Mouse (Mus musculus): ENCODE measurements around the gene Wasf2. TPM values are rescaled to one million over a fixed set of nuclear protein-coding genes. Genes with fewer than 3 reads are reported as not detected.

Gene Wasf2
- total and polyA plus RNA-seq, 3 experiments = 14.9 to 59.5 (median 21.7) TPM

- Histone ChIP-seq H3K4me2 (ENCODE audit: insufficient read depth, low read depth, poor library complexity, severe bottlenecking) (no peak overlapping the region), H3K27me3 (replicated peaks) (no peaks in the 10 kb centered on the region), H3K9me3 (replicated peaks; ENCODE audit: low read length) (no peaks in the 10 kb centered on the region), H3K9ac (ENCODE audit: insufficient read depth, low read depth) (peak overlapping the region; percentile 17; the same call in 1 of the 2 replicates), H3K4me1 (ENCODE audit: control insufficient read depth in 1 of 2, insufficient read depth in 2 of 2) (peaks cover 5 to 47% of the 10 kb centered on the region in 2 experiments), H3K27ac (ENCODE audit: insufficient read depth, low read depth) (no peak overlapping the region), H3K4me3 (replicated peaks in 1 of 3; ENCODE audit: low read depth in 2 of 3, low read length in 2 of 3, poor library complexity in 1 of 3) (no peak overlapping the region), H3K36me3 (replicated peaks in 1 of 2; ENCODE audit: control insufficient read depth in 1 of 2, insufficient read depth in 1 of 2, low read length in 1 of 2) (no peaks in the 10 kb centered on the region), H3K79me2 (replicated peaks; ENCODE audit: control insufficient read depth, extremely low read depth, insufficient read depth, poor library complexity, severe bottlenecking) (no peaks in the 10 kb centered on the region)
- TF ChIP-seq ZNF384 (IDR thresholded peaks at IDR 0.05; ENCODE audit: low read depth, low read length) (peak; percentile 40; the same call in 1 of the 2 replicates), SIN3A (IDR thresholded peaks at IDR 0.05; ENCODE audit: low read length) (no peak), TCF12 (IDR thresholded peaks at IDR 0.05; ENCODE audit: low read depth, low read length) (0 out of 2 replicates have a peak, but pooled peaks have one; percentile 21), IRF4 (IDR thresholded peaks at IDR 0.05; ENCODE audit: low read depth, low read length) (0 out of 2 replicates have a peak, but pooled peaks have one; percentile 37), ZMIZ1 (IDR thresholded peaks at IDR 0.05; ENCODE audit: low read depth, low read length) (no peak), ELF1 (IDR thresholded peaks at IDR 0.05; ENCODE audit: low read depth, low read length) (peak; percentile 28; the same call in 1 of the 2 replicates)
- peak; percentile 61 for DNase-seq (ENCODE audit: extremely low read depth)
- dilution Hi-C loops (cut with MboI; ENCODE audit: extremely low pct_ligation_motif_present, extremely low pct_unique_long_range_greater_than_20kb, low sequenced_read_pairs) = no loop called here
- in situ Hi-C loops (cut with MboI; ENCODE audit: low pct_ligation_motif_present, low pct_unique_long_range_greater_than_20kb, low sequenced_read_pairs) = loop anchor here (5.0 kb wide), 1 partner anchor 35 kb away; no protein-coding TSS in a partner anchor
Measured at GRCm38 (mm10) chr4:133117556-133118411, 12.5 kb upstream of the Wasf2 start.

GRCm38 (mm10) chr4:133118775-133119375 lies 11.4 kb upstream of the Wasf2 start:
- H3K9ac ChIP-seq (ENCODE audit: insufficient read depth, low read depth) = no peak overlapping the region
- no peak overlapping the region for H3K27ac ChIP-seq (ENCODE audit: insufficient read depth, low read depth)
- peaks cover 3 to 38% of the 10 kb centered on the region in 2 experiments; a peak in 3 of 4 replicates for H3K4me1 ChIP-seq (ENCODE audit: control insufficient read depth in 1 of 2, insufficient read depth in 2 of 2)
- DNase-seq (ENCODE audit: extremely low read depth) = no peak
- H3K9me3 ChIP-seq (replicated peaks; ENCODE audit: low read length) = no peaks in the 10 kb centered on the region
- in situ Hi-C loops (cut with MboI; ENCODE audit: low pct_ligation_motif_present, low pct_unique_long_range_greater_than_20kb, low sequenced_read_pairs) (loop anchor here (5.0 kb wide), 1 partner anchor 37 kb away; no protein-coding TSS in a partner anchor), dilution Hi-C loops (cut with MboI; ENCODE audit: extremely low pct_ligation_motif_present, extremely low pct_unique_long_range_greater_than_20kb, low sequenced_read_pairs) (no loop called here)
- no peak overlapping the region for H3K4me3 ChIP-seq (replicated peaks in 1 of 3; ENCODE audit: low read depth in 2 of 3, low read length in 2 of 3, poor library complexity in 1 of 3)
- no peak for TF ChIP-seq CHD1 (IDR thresholded peaks at IDR 0.05; ENCODE audit: low read depth, low read length)
- TF ChIP-seq IRF4 (IDR thresholded peaks at IDR 0.05; ENCODE audit: low read depth, low read length) = no peak
- TF ChIP-seq PAX5 (IDR thresholded peaks at IDR 0.05; ENCODE audit: low read length) = no peak
- TF ChIP-seq MAX (IDR thresholded peaks at IDR 0.05; ENCODE audit: low read length) = no peak
- no peak for TF ChIP-seq TCF12 (IDR thresholded peaks at IDR 0.05; ENCODE audit: low read depth, low read length)
- TF ChIP-seq NRF1 (IDR thresholded peaks at IDR 0.05; ENCODE audit: low read depth, low read length) = no peak
- no peak for TF ChIP-seq KAT2A (IDR thresholded peaks at IDR 0.05; ENCODE audit: insufficient replicate concordance, low read length)
- no peak for TF ChIP-seq MYC (IDR thresholded peaks at IDR 0.05; ENCODE audit: low read depth, low read length)
- no peaks in the 10 kb centered on the region for H3K27me3 ChIP-seq (replicated peaks)
- H3K4me2 ChIP-seq (ENCODE audit: insufficient read depth, low read depth, poor library complexity, severe bottlenecking) = no peak overlapping the region
- H3K79me2 ChIP-seq (replicated peaks; ENCODE audit: control insufficient read depth, extremely low read depth, insufficient read depth, poor library complexity, severe bottlenecking) = no peaks in the 10 kb centered on the region
- H3K36me3 ChIP-seq (replicated peaks in 1 of 2; ENCODE audit: control insufficient read depth in 1 of 2, insufficient read depth in 1 of 2, low read length in 1 of 2) = no peaks in the 10 kb centered on the region

Data from CH12.LX (cell line).